Mouse (Mus musculus) megakaryocyte-erythroid progenitor cell, adult 5-6 weeks (primary cell): Measurements from ENCODE around the gene Tmem120a. TPM values are rescaled to one million over a fixed set of nuclear protein-coding genes. Genes with fewer than 3 reads are reported as not detected.

Experiments
- ATAC-seq: replicated peaks from 2 replicates; pipeline ENCODE4 v1.8.0; 2016; ENCODE audit warnings: mild to moderate bottlenecking, inconsistent platforms; ENCODE audit not compliant: severe bottlenecking, poor library complexity, low FRiP score, low TSS enrichment
- total RNA-seq, 2 experiments: library from RNA; stranded (forward) in 1 of 2; stranded (reverse) in 1 of 2; fragments of 200-1000, 215-1000 nt in 1 of 2; fragments of >200 nt in 1 of 2; fragmentation: Nextera tagmentation in 1 of 2; gene quantifications; 2 replicates each; pipeline ENCODE4 v1.2.3; 2014 to 2017

Gene Tmem120a
- total RNA-seq, 2 experiments from 2014 or later = 14.3 to 15.7 TPM

GRCm38 (mm10) chr5:135713441-135714218 is 30.6 kb downstream of the Tmem120a start:
- peak; percentile 95 for ATAC-seq

GRCm38 (mm10) chr5:135712803-135713202 is 31.4 kb downstream of the Tmem120a start:
- ATAC-seq = peak; percentile 23; the same call in 1 of the 2 replicates

- no peak for ATAC-seq
Observed at GRCm38 (mm10) chr5:135711582-135712355, 32.5 kb downstream of the Tmem120a start.

GRCm38 (mm10) chr5:135710599-135711214 is 33.5 kb downstream of the Tmem120a start:
- no peak for ATAC-seq

GRCm38 (mm10) chr5:135709716-135710115 is 34.5 kb downstream of the Tmem120a start:
- ATAC-seq = no peak

GRCm38 (mm10) chr5:135707855-135708254 is 36.4 kb downstream of the Tmem120a start:
- ATAC-seq = 0 out of 2 replicates have a peak, but pooled peaks have one; percentile 29

- ATAC-seq = no peak
Observed at GRCm38 (mm10) chr5:135707039-135707438, 37.2 kb downstream of the Tmem120a start.

GRCm38 (mm10) chr5:135705383-135705782 is 38.9 kb downstream of the Tmem120a start:
- ATAC-seq = no peak

- ATAC-seq = no peak
Observed at GRCm38 (mm10) chr5:135703431-135703830, 40.8 kb downstream of the Tmem120a start.

- ATAC-seq = peak; percentile 91
Observed at GRCm38 (mm10) chr5:135702682-135703192, 41.5 kb downstream of the Tmem120a start.

GRCm38 (mm10) chr5:135702190-135702589 is 42.1 kb downstream of the Tmem120a start:
- ATAC-seq = no peak

GRCm38 (mm10) chr5:135701601-135702000 is 42.6 kb downstream of the Tmem120a start:
- no peak for ATAC-seq

- ATAC-seq = 0 out of 2 replicates have a peak, but pooled peaks have one; percentile 42
Observed at GRCm38 (mm10) chr5:135697711-135698111, 46.5 kb downstream of the Tmem120a start.

- ATAC-seq = no peak
Observed at GRCm38 (mm10) chr5:135695277-135695721, 48.9 kb downstream of the Tmem120a start.

GRCm38 (mm10) chr5:135693281-135693853 is 50.9 kb downstream of the Tmem120a start:
- no peak for ATAC-seq

GRCm38 (mm10) chr5:135691266-135691665 is 53.0 kb downstream of the Tmem120a start:
- no peak for ATAC-seq

GRCm38 (mm10) chr5:135690401-135690800 is 53.8 kb downstream of the Tmem120a start:
- no peak for ATAC-seq
